Mouse (Mus musculus): ENCODE data around the gene Irf8.

Irf8 gene

GRCm38 (mm10) chr8:120735770-120736481 is at the start of gene Irf8:
Gene Irf8, plus strand, starts transcription at chr8:120736358.
- peak; percentile 91 for DNase-seq

- DNase-seq: no peak
These were observed 49.6 kb upstream of the Irf8 start for GRCm38 (mm10) chr8:120686576-120686975.

- DNase-seq: no peak
These were observed 48.4 kb upstream of the Irf8 start for GRCm38 (mm10) chr8:120687786-120688185.

- DNase-seq: no peak
These were observed 47.6 kb upstream of the Irf8 start for GRCm38 (mm10) chr8:120688511-120688910.

- no peak for DNase-seq
These were observed 43.2 kb upstream of the Irf8 start for GRCm38 (mm10) chr8:120692934-120693333.

GRCm38 (mm10) chr8:120693861-120694493 is 42.2 kb upstream of the Irf8 start:
- DNase-seq: no peak

- peak; percentile 55 for DNase-seq
These were observed 39.6 kb upstream of the Irf8 start for GRCm38 (mm10) chr8:120696401-120697153.

GRCm38 (mm10) chr8:120697154-120697978 is 38.8 kb upstream of the Irf8 start:
- DNase-seq: peak; percentile 48

GRCm38 (mm10) chr8:120697979-120698272 is 38.2 kb upstream of the Irf8 start:
- DNase-seq: peak; percentile 30

GRCm38 (mm10) chr8:120698426-120698825 is 37.7 kb upstream of the Irf8 start:
- no peak for DNase-seq

- no peak for DNase-seq
These were observed 37.1 kb upstream of the Irf8 start for GRCm38 (mm10) chr8:120699079-120699478.

- no peak for DNase-seq
These were observed 36.6 kb upstream of the Irf8 start for GRCm38 (mm10) chr8:120699565-120699964.

- DNase-seq: no peak
These were observed 36.1 kb upstream of the Irf8 start for GRCm38 (mm10) chr8:120700053-120700452.

GRCm38 (mm10) chr8:120701758-120702465 is 34.2 kb upstream of the Irf8 start:
- no peak for DNase-seq

GRCm38 (mm10) chr8:120704203-120704602 is 32.0 kb upstream of the Irf8 start:
- DNase-seq: no peak

GRCm38 (mm10) chr8:120705163-120705562 is 31.0 kb upstream of the Irf8 start:
- DNase-seq: no peak

GRCm38 (mm10) chr8:120706193-120706592 is 30.0 kb upstream of the Irf8 start:
- DNase-seq: no peak

- no peak for DNase-seq
These were observed 27.0 kb upstream of the Irf8 start for GRCm38 (mm10) chr8:120709176-120709575.

- no peak for DNase-seq
These were observed 21.0 kb upstream of the Irf8 start for GRCm38 (mm10) chr8:120715200-120715599.

- DNase-seq: no peak
These were observed 20.0 kb upstream of the Irf8 start for GRCm38 (mm10) chr8:120715996-120716680.

- DNase-seq: no peak
These were observed 16.4 kb upstream of the Irf8 start for GRCm38 (mm10) chr8:120719586-120720236.

All from retina, postnatal 1 day (tissue).